Mouse (Mus musculus) kidney, postnatal 0 days (tissue): ENCODE measurements around the gene Supt3. TPM values are rescaled to one million over a fixed set of nuclear protein-coding genes. Genes with fewer than 3 reads are reported as not detected.

ENCODE experiments used
- ATAC-seq: fragments of 200-750 bp; cut with Nextera tagmentation; replicated peaks from 2 replicates; pipeline ENCODE4 v1.8.0; 2017; ENCODE audit warnings: low read depth, moderate number of reproducible peaks, moderate TSS enrichment, moderate library complexity; ENCODE audit not compliant: low FRiP score
- DNase-seq: peaks from one replicate; pipeline ENCODE4 v3.0.0-alpha.2; 2016; ENCODE audit warnings: low spot score
- H3K27ac ChIP-seq: fragments of 300-500 bp; sonication (generic); 2 replicates; pipeline ENCODE4 v1.5.1; 2014; ENCODE audit warnings: mild to moderate bottlenecking
- H3K27me3 ChIP-seq: fragments of 300-500 bp; sonication (generic); 2 replicates; pipeline ENCODE4 v1.6.1; 2014; ENCODE audit warnings: low read length, mixed read lengths; ENCODE audit not compliant: insufficient read depth
- H3K36me3 ChIP-seq: fragments of 300-500 bp; sonication (generic); 2 replicates; pipeline ENCODE4 v1.6.1; 2014; ENCODE audit warnings: low read length, mixed read lengths; ENCODE audit not compliant: insufficient read depth
- H3K4me1 ChIP-seq: fragments of 300-500 bp; sonication (generic); replicated peaks from 2 replicates; pipeline ENCODE4 v1.6.1; 2014; ENCODE audit warnings: antibody characterized with exemption, low read length, mixed read lengths; ENCODE audit not compliant: insufficient read depth
- H3K4me2 ChIP-seq: fragments of 300-500 bp; sonication (generic); 2 replicates; pipeline ENCODE4 v1.6.1; 2014; ENCODE audit warnings: mild to moderate bottlenecking, low read length, moderate library complexity, mixed read lengths
- H3K4me3 ChIP-seq: fragments of 300-500 bp; sonication (generic); replicated peaks from 2 replicates; pipeline ENCODE4 v1.5.1; 2014; ENCODE audit warnings: low read depth, low read length
- H3K9ac ChIP-seq: fragments of 300-500 bp; sonication (generic); 2 replicates; pipeline ENCODE4 v1.6.1; 2014; ENCODE audit warnings: low read depth, low read length
- H3K9me3 ChIP-seq: fragments of 300-500 bp; sonication (generic); replicated peaks from 2 replicates; pipeline ENCODE4 v1.6.1; 2016; ENCODE audit warnings: low read length, inconsistent platforms, mixed read lengths
- CTCF ChIP-seq: IDR thresholded peaks from 2 replicates; pipeline ENCODE4 v1.5.1; 2016; ENCODE audit warnings: antibody characterized with exemption, low read depth, mild to moderate bottlenecking, moderate library complexity
- WGBS: fragments of 180-500 bp; shearing (Covaris S2); extraction: QIAGEN DNeasy Blood & Tissue Kit; methylation state at CpG from one replicate; pipeline ENCODE4 v1.1.7; 2014; 5-methylcytosine and 5-hydroxymethylcytosine counted together
- polyA plus RNA-seq: library from polyadenylated mRNA; unstranded; fragments of >200 nt; fragmentation: Nextera tagmentation; extraction: Ambion mirVana; gene quantifications from 2 replicates; pipeline ENCODE4 v1.2.1, GENCODE M21; 2015

Gene Supt3
- polyA plus RNA-seq, 1 experiment from 2014 or later, result 19.2 TPM

- under 1% methylated on average over 64 of the region's 64 CpGs for WGBS
- peak overlapping the region; percentile 65 for H3K9ac ChIP-seq
- H3K9me3 ChIP-seq, result no peaks in the 10 kb centered on the region
- DNase-seq, result peak; percentile 57
- H3K4me1 ChIP-seq, result peaks cover 13% of the 10 kb centered on the region
- peaks cover 59% of the 10 kb centered on the region for H3K27me3 ChIP-seq
- peak overlapping the region; percentile 71 for H3K4me3 ChIP-seq
- peak; percentile 27; the same call in 1 of the 2 replicates for ATAC-seq
- H3K36me3 ChIP-seq, result no peaks in the 10 kb centered on the region
- peak overlapping the region; percentile 90 for H3K4me2 ChIP-seq
- TF ChIP-seq CTCF, result no peak
- H3K27ac ChIP-seq, result peak overlapping the region; percentile 66; the same call in 1 of the 2 replicates
Observed at GRCm38 (mm10) chr17:44735223-44735990, 41.5 kb upstream of the Supt3 start.

- peak; percentile 53 for TF ChIP-seq CTCF
- WGBS, result 0% methylated on average over 54 of the region's 73 CpGs
- ATAC-seq, result peak; percentile 51; the same call in 1 of the 2 replicates
- peak overlapping the region; percentile 66; the same call in 1 of the 2 replicates for H3K27ac ChIP-seq
- no peaks in the 10 kb centered on the region for H3K9me3 ChIP-seq
- peak overlapping the region; percentile 90 for H3K4me2 ChIP-seq
- peak overlapping the region; percentile 65 for H3K9ac ChIP-seq
- H3K4me1 ChIP-seq, result peaks cover 13% of the 10 kb centered on the region
- H3K36me3 ChIP-seq, result no peaks in the 10 kb centered on the region
- H3K27me3 ChIP-seq, result peaks cover 58% of the 10 kb centered on the region
- H3K4me3 ChIP-seq, result peak overlapping the region; percentile 71
- peak; percentile 78 for DNase-seq
Observed at GRCm38 (mm10) chr17:44735991-44736561, 40.9 kb upstream of the Supt3 start.

DNA sequence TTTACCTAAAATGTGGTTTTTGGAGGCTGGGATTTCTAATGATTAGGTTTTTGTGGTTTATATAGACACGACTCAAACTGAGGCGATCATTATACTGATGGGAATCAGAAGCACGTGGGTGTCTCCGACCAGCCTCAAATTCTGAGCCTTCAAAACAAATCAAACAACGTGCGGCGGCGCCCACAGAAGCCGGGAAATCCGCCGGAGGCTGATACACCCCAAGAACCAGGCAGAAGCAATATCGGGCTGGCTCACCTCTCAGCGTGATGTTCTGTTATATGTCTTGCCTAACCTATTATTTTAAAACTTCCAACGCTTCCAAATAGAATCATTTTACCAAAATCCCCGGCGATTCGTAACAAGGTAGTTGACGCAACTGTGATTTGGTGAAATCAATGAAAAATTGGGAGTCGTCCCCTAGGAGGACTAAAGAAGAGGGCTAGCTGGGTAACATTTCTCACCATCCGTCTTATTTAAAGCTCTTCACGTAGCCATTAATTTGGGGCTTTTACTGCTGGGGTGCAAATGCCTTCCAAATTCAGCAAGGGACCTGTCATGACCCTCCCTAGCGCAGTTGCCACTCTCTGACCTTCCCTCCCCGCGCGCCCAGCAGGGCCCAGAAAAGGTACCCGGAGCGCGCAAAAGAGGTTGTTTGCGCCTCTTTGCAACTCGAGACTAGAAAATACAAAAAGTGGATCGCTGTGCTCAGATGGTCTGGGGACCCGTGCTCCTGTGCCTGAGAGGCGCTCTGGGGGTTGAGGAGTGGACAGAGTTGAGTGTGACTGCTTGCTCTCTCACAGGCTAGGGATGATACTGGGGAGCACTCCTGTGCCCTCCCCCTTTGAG, 39.5 kb upstream of the Supt3 start:
- WGBS, result 4% methylated on average over 33 of the region's 33 CpGs
- H3K4me1 ChIP-seq, result peaks cover 13% of the 10 kb centered on the region
- TF ChIP-seq CTCF, result no peak
- ATAC-seq (no peak), DNase-seq (peak; percentile 12)
- peak overlapping the region; percentile 71; the same call in 1 of the 2 replicates for H3K4me3 ChIP-seq
- peak overlapping the region; percentile 90 for H3K4me2 ChIP-seq
- peaks cover 53% of the 10 kb centered on the region for H3K27me3 ChIP-seq
- H3K9me3 ChIP-seq, result no peaks in the 10 kb centered on the region
- H3K27ac ChIP-seq, result no peak overlapping the region
- H3K36me3 ChIP-seq, result no peaks in the 10 kb centered on the region
- H3K9ac ChIP-seq, result no peak overlapping the region

DNA sequence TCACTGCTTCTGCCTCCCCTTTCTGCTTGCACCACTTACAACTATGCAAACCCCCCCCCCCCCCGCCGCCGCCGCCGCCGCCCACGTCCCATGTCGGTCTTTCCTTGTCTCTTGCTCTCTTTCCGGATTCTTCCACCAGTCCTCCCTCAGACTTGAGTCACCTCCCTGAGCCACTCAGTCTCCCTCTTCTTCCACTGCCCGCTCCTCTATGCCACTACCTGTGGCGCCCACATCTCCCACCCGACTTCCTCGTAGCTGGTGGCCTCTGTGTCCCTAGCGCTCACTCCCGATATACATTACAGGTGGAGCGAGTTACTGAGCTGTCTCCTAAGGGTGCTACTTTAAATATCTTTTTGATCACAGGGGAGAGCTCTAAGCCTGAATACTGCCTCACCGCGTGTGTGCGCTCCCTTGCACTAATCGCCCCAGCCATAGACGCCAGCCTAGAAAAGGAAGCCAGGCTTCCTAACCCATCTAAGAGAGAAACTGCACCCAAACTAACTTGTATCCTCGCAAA, 38.8 kb upstream of the Supt3 start:
- TF ChIP-seq CTCF, result peak; percentile 23; the same call in 1 of the 2 replicates
- Histone ChIP-seq H3K4me2 (peak overlapping the region; percentile 90), H3K9ac (no peak overlapping the region), H3K27me3 (peaks cover 50% of the 10 kb centered on the region), H3K36me3 (no peaks in the 10 kb centered on the region), H3K4me3 (peak overlapping the region; percentile 71; the same call in 1 of the 2 replicates), H3K27ac (no peak overlapping the region), H3K9me3 (no peaks in the 10 kb centered on the region), H3K4me1 (peaks cover 13% of the 10 kb centered on the region)
- no peak for ATAC-seq
- 12% methylated on average over 14 of the region's 22 CpGs for WGBS
- peak; percentile 25 for DNase-seq

DNA sequence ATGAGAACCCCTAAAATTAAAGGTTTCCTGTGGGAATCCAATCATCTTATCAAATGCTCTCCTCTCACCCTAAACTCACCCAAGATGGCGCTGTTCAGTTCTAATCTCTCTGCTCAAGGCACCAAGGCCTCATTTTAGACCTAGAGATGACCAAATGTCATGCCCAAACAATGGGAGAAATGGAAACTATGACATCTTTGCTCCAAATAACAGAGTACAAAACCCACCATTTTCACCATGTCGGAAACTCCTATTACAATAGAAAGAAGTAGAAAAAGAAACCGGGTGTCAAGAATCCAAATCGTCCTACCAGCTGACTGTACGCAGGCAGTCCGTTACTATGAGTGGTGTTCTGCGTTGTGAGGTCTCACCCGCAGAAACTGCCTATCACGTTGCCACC, 34.7 kb upstream of the Supt3 start:
- 88% methylated on average over 9 of the region's 9 CpGs for WGBS

DNA sequence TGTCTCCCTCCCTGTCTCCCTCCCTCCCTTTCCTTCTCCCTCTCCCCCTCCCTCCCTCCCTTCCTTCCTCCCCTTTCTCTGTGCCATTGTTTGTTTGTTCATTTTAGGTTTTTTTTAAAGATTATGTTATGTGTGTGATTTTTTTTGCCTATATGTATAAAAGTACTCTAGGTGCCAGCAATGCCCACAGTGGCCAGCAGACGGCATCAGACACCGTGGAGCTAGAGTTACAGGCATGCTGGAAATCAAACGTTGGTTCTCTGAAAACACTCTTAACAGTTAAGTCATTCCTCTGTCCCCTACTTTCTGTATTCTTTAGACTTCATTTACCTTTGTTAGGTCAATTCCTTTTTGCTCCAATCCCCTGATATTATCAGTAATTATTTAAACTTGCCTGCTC, 33.2 kb upstream of the Supt3 start:
- H3K4me2 ChIP-seq, result no peak overlapping the region
- peak; percentile 55; the same call in 1 of the 2 replicates for TF ChIP-seq CTCF
- peaks cover 10% of the 10 kb centered on the region for H3K27me3 ChIP-seq
- no peaks in the 10 kb centered on the region for H3K36me3 ChIP-seq
- no peak overlapping the region for H3K4me3 ChIP-seq
- ATAC-seq, result no peak
- no peak for DNase-seq
- H3K9ac ChIP-seq, result no peak overlapping the region
- 53% methylated on average over 3 of the region's 3 CpGs for WGBS
- H3K9me3 ChIP-seq, result no peaks in the 10 kb centered on the region
- H3K27ac ChIP-seq, result no peak overlapping the region
- no peaks in the 10 kb centered on the region for H3K4me1 ChIP-seq

More for the DNA sequence above, 34.7 kb upstream of the Supt3 start:
- no peak overlapping the region for H3K9ac ChIP-seq
- no peak overlapping the region for H3K4me3 ChIP-seq
- peaks cover 24% of the 10 kb centered on the region for H3K27me3 ChIP-seq
- H3K9me3 ChIP-seq, result no peaks in the 10 kb centered on the region
- H3K4me2 ChIP-seq, result no peak overlapping the region
- DNase-seq (no peak), ATAC-seq (no peak)
- no peaks in the 10 kb centered on the region; the same call in 1 of the 2 replicates for H3K4me1 ChIP-seq
- H3K36me3 ChIP-seq, result no peaks in the 10 kb centered on the region
- no peak for TF ChIP-seq CTCF
- H3K27ac ChIP-seq, result no peak overlapping the region
